Mouse (Mus musculus): ENCODE measurements around the gene Fam214b.

DNA sequence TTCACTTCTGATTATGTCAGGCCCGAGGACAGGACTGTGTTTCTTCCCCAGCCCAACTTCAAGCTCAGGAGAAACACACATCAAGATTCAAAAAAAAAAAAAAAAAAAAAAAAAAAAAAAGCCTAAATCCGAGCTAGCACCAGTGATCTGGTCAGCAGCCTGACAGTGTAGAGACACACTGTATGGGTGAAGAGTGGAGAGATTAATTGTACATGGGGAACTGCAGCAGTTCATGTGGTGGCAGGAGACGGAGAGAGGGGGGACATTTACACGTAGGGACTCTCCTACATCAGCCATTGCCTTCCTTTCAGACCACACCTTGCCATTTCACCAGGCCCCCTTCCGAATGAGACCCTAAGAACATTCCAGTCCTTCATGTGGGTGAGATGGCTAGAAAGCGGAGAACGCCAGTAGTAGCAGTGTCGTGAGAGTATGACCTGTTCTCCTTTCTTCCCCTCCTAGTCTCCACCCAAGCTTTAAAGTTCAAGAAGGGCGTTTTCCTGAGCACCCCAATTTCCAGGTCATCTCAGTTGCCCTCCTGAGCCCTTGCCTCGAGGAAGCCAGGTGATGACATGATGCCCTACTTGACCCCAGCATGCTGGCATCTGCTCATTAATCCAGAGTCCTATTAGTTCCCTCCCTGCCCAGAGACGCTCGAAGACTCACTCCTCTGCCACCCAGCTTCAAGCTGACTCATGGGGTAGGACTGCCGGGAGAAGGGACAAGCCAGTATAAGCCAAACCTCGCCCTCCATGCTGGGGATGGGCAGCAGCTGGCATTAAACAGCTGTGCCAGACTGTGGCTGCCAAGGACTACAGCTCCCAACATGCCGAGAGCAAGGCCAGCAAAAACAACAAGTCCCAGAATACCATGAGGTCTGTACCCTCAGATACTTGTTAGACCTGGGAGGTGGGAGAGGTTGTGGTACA lies 7.2 kb downstream of the Fam214b start:
- no peak for TF ChIP-seq CTCF (IDR thresholded peaks at IDR 0.05; ENCODE audit: control insufficient read depth, insufficient read depth, insufficient read length)
- TF ChIP-seq FOSL1 (IDR thresholded peaks at IDR 0.05; ENCODE audit: insufficient read depth, low read length, poor library complexity, severe bottlenecking): no peak
